Mouse (Mus musculus) lung, postnatal 0 days (tissue): ENCODE measurements at regions not wholly inside any gene's neighbourhood (a gene's known extent, or its start where the extent isn't known, plus 50 kb on each side); places are given as distances from the start of the nearest gene placed in this dataset.

Source experiments
- ATAC-seq: fragments of 200-750 bp; cut with Nextera tagmentation; 2 replicates; pipeline ENCODE4 v1.8.0; 2017; ENCODE audit warnings: moderate library complexity
- DNase-seq: peaks from one replicate; pipeline ENCODE4 v3.0.0-alpha.2; 2016; ENCODE audit warnings: low spot score
- H3K27ac ChIP-seq: fragments of 300-500 bp; sonication (generic); 2 replicates; pipeline ENCODE4 v1.5.1; 2014; ENCODE audit warnings: antibody characterized with exemption, mild to moderate bottlenecking, low read length, mixed read lengths
- H3K27me3 ChIP-seq: fragments of 300-500 bp; sonication (generic); replicated peaks from 2 replicates; pipeline ENCODE4 v1.6.1; 2014; ENCODE audit warnings: low read length, mixed read lengths; ENCODE audit not compliant: insufficient read depth
- H3K36me3 ChIP-seq: fragments of 300-500 bp; sonication (generic); 2 replicates; pipeline ENCODE4 v1.6.1; 2014; ENCODE audit warnings: low read length, mixed read lengths; ENCODE audit not compliant: insufficient read depth
- H3K4me1 ChIP-seq: fragments of 300-500 bp; sonication (generic); 2 replicates; pipeline ENCODE4 v1.6.1; 2014; ENCODE audit warnings: antibody characterized with exemption, low read depth, low read length, mixed read lengths; ENCODE audit not compliant: insufficient read depth
- H3K4me2 ChIP-seq: fragments of 300-500 bp; sonication (generic); replicated peaks from 2 replicates; pipeline ENCODE4 v1.6.1; 2014; ENCODE audit warnings: low read depth, mild to moderate bottlenecking, low read length, moderate library complexity, mixed read lengths
- H3K4me3 ChIP-seq: fragments of 300-500 bp; sonication (generic); 2 replicates; pipeline ENCODE4 v1.5.1; 2014; ENCODE audit warnings: low read depth, low read length
- H3K9ac ChIP-seq: fragments of 300-500 bp; sonication (generic); replicated peaks from 2 replicates; pipeline ENCODE4 v1.6.1; 2014; ENCODE audit warnings: low read depth, mild to moderate bottlenecking
- H3K9me3 ChIP-seq: fragments of 300-500 bp; sonication (generic); 2 replicates; pipeline ENCODE4 v1.6.1; 2016; ENCODE audit warnings: low read length, mixed read lengths
- CTCF ChIP-seq: IDR thresholded peaks from 2 replicates; pipeline ENCODE4 v1.5.1; 2016; ENCODE audit warnings: antibody characterized with exemption, mild to moderate bottlenecking
- EP300 ChIP-seq: IDR thresholded peaks from 2 replicates; pipeline ENCODE4 v1.6.1; 2016; ENCODE audit warnings: antibody characterized with exemption, mild to moderate bottlenecking, control low read depth
- WGBS: fragments of 180-500 bp; shearing (Covaris S2); extraction: QIAGEN DNeasy Blood & Tissue Kit; methylation state at CpG from one replicate; pipeline ENCODE4 v1.1.7; 2014; 5-methylcytosine and 5-hydroxymethylcytosine counted together

DNA sequence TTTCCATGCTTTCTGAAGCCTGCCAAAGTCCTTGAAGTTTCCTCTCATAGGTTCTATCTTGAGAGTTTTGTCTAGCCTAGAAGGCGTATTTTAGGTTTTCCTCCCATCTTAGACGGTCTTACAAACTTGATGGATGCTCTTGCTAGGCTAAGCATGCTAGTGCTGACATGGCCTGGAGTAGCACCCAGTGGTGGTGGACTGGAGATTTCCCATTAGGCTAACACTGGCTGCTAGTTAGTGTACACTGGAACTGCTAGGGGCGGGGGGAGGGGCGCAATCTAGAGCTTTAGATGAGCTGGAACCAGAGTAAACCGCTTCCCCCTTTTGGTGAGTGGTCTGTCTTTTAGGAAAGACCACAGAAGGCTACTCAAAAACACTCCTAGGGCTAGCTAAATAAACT, 51.7 kb upstream of the Gm11983 start:
- DNase-seq: no peak
- no peak for TF ChIP-seq EP300
- TF ChIP-seq CTCF: no peak

More for the DNA sequence above, 51.7 kb upstream of the Gm11983 start:
- no peaks in the 10 kb centered on the region for H3K4me1 ChIP-seq
- no peak overlapping the region for H3K4me2 ChIP-seq
- H3K4me3 ChIP-seq: no peak overlapping the region
- H3K9ac ChIP-seq: no peak overlapping the region
- no peaks in the 10 kb centered on the region for H3K9me3 ChIP-seq
- 86% methylated on average over 5 of the region's 5 CpGs for WGBS
- H3K36me3 ChIP-seq: no peaks in the 10 kb centered on the region
- no peak for ATAC-seq
- H3K27ac ChIP-seq: no peak overlapping the region
- H3K27me3 ChIP-seq: no peaks in the 10 kb centered on the region
